Mouse (Mus musculus): ENCODE measurements at regions not wholly inside any gene's neighbourhood (a gene's known extent, or its start where the extent isn't known, plus 50 kb on each side); places are given as distances from the start of the nearest gene placed in this dataset.

GRCm38 (mm10) chr16:73343941-73344340 is 1035.8 kb downstream of the Robo1 start:
- ATAC-seq (ENCODE audit: extremely low read depth, insufficient number of reproducible peaks, low FRiP score, poor library complexity, severe bottlenecking), result no peak
- no peak for DNase-seq (ENCODE audit: low spot score)
- Histone ChIP-seq H3K36me3 (replicated peaks) (no peaks in the 10 kb centered on the region), H3K9me3 (replicated peaks) (no peaks in the 10 kb centered on the region; the same call in 1 of the 2 replicates), H3K4me1 (ENCODE audit: insufficient read depth, low read depth, low read length) (no peaks in the 10 kb centered on the region), H3K4me3 (ENCODE audit: low read depth, low read length) (no peak overlapping the region), H3K27me3 (ENCODE audit: insufficient read depth, low read length) (no peaks in the 10 kb centered on the region)
- TF ChIP-seq CTCF (IDR thresholded peaks at IDR 0.05; ENCODE audit: low read depth, low read length) (no peak), GATA1 (IDR thresholded peaks at IDR 0.05; ENCODE audit: borderline replicate concordance, low read length) (no peak), TAL1 (conservative IDR thresholded peaks at IDR 0.05; ENCODE audit: low read depth, low read length) (no peak), GATA2 (IDR thresholded peaks at IDR 0.05; ENCODE audit: borderline replicate concordance, low read depth, low read length) (no peak), POLR2AphosphoS5 (IDR thresholded peaks at IDR 0.05; ENCODE audit: insufficient replicate concordance, low read depth, low read length) (no peak)

- no peaks in the 10 kb centered on the region; the same call in 1 of the 2 replicates for H3K9me3 ChIP-seq (replicated peaks)
- H3K27me3 ChIP-seq (ENCODE audit: insufficient read depth, low read length), result no peaks in the 10 kb centered on the region
- DNase-seq (ENCODE audit: low spot score) (no peak), ATAC-seq (ENCODE audit: extremely low read depth, insufficient number of reproducible peaks, low FRiP score, poor library complexity, severe bottlenecking) (no peak)
- TF ChIP-seq CTCF (IDR thresholded peaks at IDR 0.05; ENCODE audit: low read depth, low read length) (no peak), GATA1 (IDR thresholded peaks at IDR 0.05; ENCODE audit: borderline replicate concordance, low read length) (no peak), POLR2AphosphoS5 (IDR thresholded peaks at IDR 0.05; ENCODE audit: insufficient replicate concordance, low read depth, low read length) (no peak), TAL1 (conservative IDR thresholded peaks at IDR 0.05; ENCODE audit: low read depth, low read length) (no peak), GATA2 (IDR thresholded peaks at IDR 0.05; ENCODE audit: borderline replicate concordance, low read depth, low read length) (no peak)
- H3K4me3 ChIP-seq (ENCODE audit: low read depth, low read length), result no peak overlapping the region
- no peaks in the 10 kb centered on the region for H3K36me3 ChIP-seq (replicated peaks)
- H3K4me1 ChIP-seq (ENCODE audit: insufficient read depth, low read depth, low read length), result no peaks in the 10 kb centered on the region
Observed at GRCm38 (mm10) chr16:73343531-73343930, 1035.4 kb downstream of the Robo1 start.

GRCm38 (mm10) chr16:73317644-73318043 is 1009.5 kb downstream of the Robo1 start:
- H3K36me3 ChIP-seq (replicated peaks), result no peaks in the 10 kb centered on the region
- TF ChIP-seq GATA1 (IDR thresholded peaks at IDR 0.05; ENCODE audit: borderline replicate concordance, low read length) (no peak), POLR2AphosphoS5 (IDR thresholded peaks at IDR 0.05; ENCODE audit: insufficient replicate concordance, low read depth, low read length) (no peak), GATA2 (IDR thresholded peaks at IDR 0.05; ENCODE audit: borderline replicate concordance, low read depth, low read length) (no peak), CTCF (IDR thresholded peaks at IDR 0.05; ENCODE audit: low read depth, low read length) (no peak), TAL1 (conservative IDR thresholded peaks at IDR 0.05; ENCODE audit: low read depth, low read length) (no peak)
- DNase-seq (ENCODE audit: low spot score), result no peak
- no peak overlapping the region for H3K4me3 ChIP-seq (ENCODE audit: low read depth, low read length)
- H3K27me3 ChIP-seq (ENCODE audit: insufficient read depth, low read length), result no peaks in the 10 kb centered on the region
- H3K9me3 ChIP-seq (replicated peaks), result no peaks in the 10 kb centered on the region; the same call in 1 of the 2 replicates
- H3K4me1 ChIP-seq (ENCODE audit: insufficient read depth, low read depth, low read length), result no peaks in the 10 kb centered on the region
- ATAC-seq (ENCODE audit: extremely low read depth, insufficient number of reproducible peaks, low FRiP score, poor library complexity, severe bottlenecking), result no peak

GRCm38 (mm10) chr16:73310096-73310495 is 1002.0 kb downstream of the Robo1 start:
- no peak for ATAC-seq (ENCODE audit: extremely low read depth, insufficient number of reproducible peaks, low FRiP score, poor library complexity, severe bottlenecking)
- Histone ChIP-seq H3K9me3 (replicated peaks) (no peaks in the 10 kb centered on the region), H3K4me3 (ENCODE audit: low read depth, low read length) (no peak overlapping the region), H3K4me1 (ENCODE audit: insufficient read depth, low read depth, low read length) (no peaks in the 10 kb centered on the region), H3K27me3 (ENCODE audit: insufficient read depth, low read length) (no peaks in the 10 kb centered on the region), H3K36me3 (replicated peaks) (no peaks in the 10 kb centered on the region)
- TF ChIP-seq GATA2 (IDR thresholded peaks at IDR 0.05; ENCODE audit: borderline replicate concordance, low read depth, low read length) (no peak), TAL1 (conservative IDR thresholded peaks at IDR 0.05; ENCODE audit: low read depth, low read length) (no peak), GATA1 (IDR thresholded peaks at IDR 0.05; ENCODE audit: borderline replicate concordance, low read length) (no peak), CTCF (IDR thresholded peaks at IDR 0.05; ENCODE audit: low read depth, low read length) (no peak), POLR2AphosphoS5 (IDR thresholded peaks at IDR 0.05; ENCODE audit: insufficient replicate concordance, low read depth, low read length) (no peak)
- no peak for DNase-seq (ENCODE audit: low spot score)

- ATAC-seq (ENCODE audit: extremely low read depth, insufficient number of reproducible peaks, low FRiP score, poor library complexity, severe bottlenecking), result no peak
- no peak for DNase-seq (ENCODE audit: low spot score)
- Histone ChIP-seq H3K27me3 (ENCODE audit: insufficient read depth, low read length) (no peaks in the 10 kb centered on the region), H3K4me3 (ENCODE audit: low read depth, low read length) (no peak overlapping the region), H3K36me3 (replicated peaks) (no peaks in the 10 kb centered on the region), H3K4me1 (ENCODE audit: insufficient read depth, low read depth, low read length) (no peaks in the 10 kb centered on the region), H3K9me3 (replicated peaks) (peaks cover 20% of the 10 kb centered on the region)
- no peak for TF ChIP-seq TAL1 (conservative IDR thresholded peaks at IDR 0.05; ENCODE audit: low read depth, low read length)
- TF ChIP-seq GATA2 (IDR thresholded peaks at IDR 0.05; ENCODE audit: borderline replicate concordance, low read depth, low read length), result no peak
- TF ChIP-seq POLR2AphosphoS5 (IDR thresholded peaks at IDR 0.05; ENCODE audit: insufficient replicate concordance, low read depth, low read length), result no peak
- no peak for TF ChIP-seq GATA1 (IDR thresholded peaks at IDR 0.05; ENCODE audit: borderline replicate concordance, low read length)
- no peak for TF ChIP-seq CTCF (IDR thresholded peaks at IDR 0.05; ENCODE audit: low read depth, low read length)
Observed at GRCm38 (mm10) chr16:73279951-73280350, 971.8 kb downstream of the Robo1 start.

- H3K9me3 ChIP-seq (replicated peaks), result peaks cover 4% of the 10 kb centered on the region; the same call in 1 of the 2 replicates
- ATAC-seq (ENCODE audit: extremely low read depth, insufficient number of reproducible peaks, low FRiP score, poor library complexity, severe bottlenecking) (no peak), DNase-seq (ENCODE audit: low spot score) (no peak)
- no peaks in the 10 kb centered on the region for H3K36me3 ChIP-seq (replicated peaks)
- no peak for TF ChIP-seq CTCF (IDR thresholded peaks at IDR 0.05; ENCODE audit: low read depth, low read length)
- no peak for TF ChIP-seq GATA1 (IDR thresholded peaks at IDR 0.05; ENCODE audit: borderline replicate concordance, low read length)
- TF ChIP-seq TAL1 (conservative IDR thresholded peaks at IDR 0.05; ENCODE audit: low read depth, low read length), result no peak
- no peak for TF ChIP-seq GATA2 (IDR thresholded peaks at IDR 0.05; ENCODE audit: borderline replicate concordance, low read depth, low read length)
- TF ChIP-seq POLR2AphosphoS5 (IDR thresholded peaks at IDR 0.05; ENCODE audit: insufficient replicate concordance, low read depth, low read length), result no peak
- no peak overlapping the region for H3K4me3 ChIP-seq (ENCODE audit: low read depth, low read length)
- no peaks in the 10 kb centered on the region for H3K27me3 ChIP-seq (ENCODE audit: insufficient read depth, low read length)
- no peaks in the 10 kb centered on the region for H3K4me1 ChIP-seq (ENCODE audit: insufficient read depth, low read depth, low read length)
Observed at GRCm38 (mm10) chr16:73259691-73260090, 951.6 kb downstream of the Robo1 start.

All from G1E (cell line).